Mouse (Mus musculus) T-helper 17 cell (primary cell): ENCODE data around the gene Olfr99.
"Not testable (repeated sequence)": the region's sequence is repeated elsewhere in the genome, so short reads cannot be mapped to it uniquely, and the experiment has no call there.

ENCODE experiments used
- in situ Hi-C, 2 experiments: fragments of 300-600 bp; cut with MboI, MseI; formaldehyde crosslinking; loops; 1 replicate in 1 of 2; 2 replicates in 1 of 2; pipeline ENCODE4 v1.15.1; 2025; ENCODE audit warnings: high pct_unique_total_duplicates in 2 of 2

The Olfr99 gene

GRCm38 (mm10) chr17:37283360-37283759 lies at the start of gene Olfr99:
Gene Olfr99, minus strand, starts transcription at chr17:37283460.
- in situ Hi-C loops = no loop called here

GRCm38 (mm10) chr17:37316954-37317353 lies 33.7 kb upstream of the Olfr99 start, which contains the start of gene Olfr102:
Gene Olfr102, minus strand, starts transcription at chr17:37317054.
- in situ Hi-C loops = no loop called here

- in situ Hi-C loops = no loop called here
These were observed 27.0 kb upstream of the Olfr99 start for GRCm38 (mm10) chr17:37310146-37310699.

GRCm38 (mm10) chr17:37308483-37308882 lies 25.2 kb upstream of the Olfr99 start:
- in situ Hi-C loops = no loop called here

DNA sequence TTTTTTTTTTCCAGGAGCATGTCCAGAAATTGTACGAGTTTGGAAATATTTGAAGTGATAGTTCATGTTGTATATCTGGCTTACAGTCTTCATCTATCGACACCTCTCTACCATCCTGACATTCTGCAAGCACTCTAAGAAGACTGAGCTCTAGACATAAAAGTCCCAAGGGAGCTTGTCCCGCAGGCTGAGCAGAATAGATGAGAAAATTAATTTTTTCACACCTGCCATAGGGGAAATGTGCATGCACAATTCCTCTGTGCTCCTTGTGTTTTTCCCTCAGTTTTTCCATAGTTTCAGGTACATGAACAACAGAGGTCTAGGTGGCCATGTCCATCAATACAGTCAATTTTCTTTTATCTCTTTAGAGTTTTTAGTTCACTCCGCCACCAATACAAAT lies 21.0 kb upstream of the Olfr99 start, which contains the start of gene Olfr101:
Gene Olfr101 (minus strand): TSS at position 101 of the 400 bp plus-strand sequence.
- in situ Hi-C loops = no loop called here

DNA sequence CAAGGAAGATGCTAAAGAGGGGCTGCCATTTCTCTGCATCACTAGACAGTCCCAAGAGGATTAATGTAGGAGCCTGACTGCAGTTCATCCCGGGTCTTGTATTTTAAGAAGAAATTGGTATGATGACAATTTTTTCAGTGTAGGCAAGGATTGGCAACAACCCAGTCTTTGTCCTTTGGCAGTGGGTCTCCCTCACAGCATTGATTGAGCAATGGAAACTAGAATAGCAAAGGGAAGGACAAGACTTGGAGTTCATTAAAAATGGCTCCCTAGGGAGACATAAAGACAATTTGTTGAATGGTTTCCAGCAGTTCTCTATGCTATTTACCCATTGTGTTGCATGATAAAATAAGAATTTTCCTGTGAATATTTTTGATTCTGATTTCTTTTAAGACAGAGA lies 2.9 kb downstream of the Olfr99 start:
- in situ Hi-C loops = no loop called here

DNA sequence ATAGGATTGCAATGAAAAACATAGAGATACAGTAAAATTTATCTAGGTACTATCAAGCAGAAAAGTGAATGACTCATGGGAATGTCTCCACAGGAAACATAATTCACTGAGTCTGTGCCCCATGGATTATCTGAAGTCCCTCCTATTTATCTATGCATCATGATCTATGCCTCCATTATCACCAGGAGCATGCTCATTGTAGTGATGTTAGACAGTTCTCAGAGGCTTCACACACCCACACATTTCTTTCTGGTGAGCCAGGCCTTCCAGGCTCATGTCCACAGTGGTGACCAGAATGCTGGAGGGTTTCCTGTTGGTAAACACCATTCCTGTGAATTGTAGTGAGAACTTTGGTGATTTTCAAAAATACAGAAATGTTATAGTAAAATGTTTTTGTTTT lies 6.7 kb downstream of the Olfr99 start:
- in situ Hi-C loops = loop anchor here in 1 of 2 experiments (10.0 kb wide), 1 partner anchor 1252 kb away; the partner anchor contains the start of gene H2-T24

DNA sequence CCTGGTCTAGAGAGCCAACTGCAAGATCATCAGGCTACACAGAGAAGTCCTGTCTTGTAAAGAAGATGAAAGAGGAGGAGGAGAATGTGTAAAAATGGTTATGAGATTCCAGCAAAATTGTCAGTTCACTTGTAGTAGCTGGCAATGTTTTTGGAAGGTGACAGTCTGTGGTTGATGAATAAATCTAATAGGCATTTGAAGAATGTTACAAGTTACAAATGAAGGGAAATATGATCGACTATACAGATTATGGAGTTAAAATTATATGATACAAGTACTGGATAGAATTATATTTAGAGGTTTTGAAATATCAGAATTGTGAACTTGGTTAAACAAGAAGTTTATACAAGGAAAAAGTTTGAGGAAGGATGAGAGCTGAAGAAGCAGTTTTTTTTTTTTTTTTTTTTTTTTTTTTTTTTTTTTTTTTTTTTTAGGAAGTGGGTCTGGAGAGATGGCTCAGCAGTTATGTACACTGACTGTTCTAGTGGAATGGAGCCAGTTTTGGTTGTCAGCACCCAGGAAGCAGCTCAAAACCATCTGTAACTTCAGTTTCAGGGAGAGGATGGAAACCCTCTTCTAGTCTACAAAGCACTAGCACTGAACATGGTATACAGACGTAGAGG lies 7.5 kb downstream of the Olfr99 start:
- in situ Hi-C loops = loop anchor here in 1 of 2 experiments (10.0 kb wide), 1 partner anchor 1251 kb away; the partner anchor contains the start of gene H2-T24

GRCm38 (mm10) chr17:37270702-37271092 lies 12.6 kb downstream of the Olfr99 start:
- in situ Hi-C loops = loop anchor here in 1 of 2 experiments (10.0 kb wide), 1 partner anchor 1246 kb away; the partner anchor contains the start of gene H2-T24

DNA sequence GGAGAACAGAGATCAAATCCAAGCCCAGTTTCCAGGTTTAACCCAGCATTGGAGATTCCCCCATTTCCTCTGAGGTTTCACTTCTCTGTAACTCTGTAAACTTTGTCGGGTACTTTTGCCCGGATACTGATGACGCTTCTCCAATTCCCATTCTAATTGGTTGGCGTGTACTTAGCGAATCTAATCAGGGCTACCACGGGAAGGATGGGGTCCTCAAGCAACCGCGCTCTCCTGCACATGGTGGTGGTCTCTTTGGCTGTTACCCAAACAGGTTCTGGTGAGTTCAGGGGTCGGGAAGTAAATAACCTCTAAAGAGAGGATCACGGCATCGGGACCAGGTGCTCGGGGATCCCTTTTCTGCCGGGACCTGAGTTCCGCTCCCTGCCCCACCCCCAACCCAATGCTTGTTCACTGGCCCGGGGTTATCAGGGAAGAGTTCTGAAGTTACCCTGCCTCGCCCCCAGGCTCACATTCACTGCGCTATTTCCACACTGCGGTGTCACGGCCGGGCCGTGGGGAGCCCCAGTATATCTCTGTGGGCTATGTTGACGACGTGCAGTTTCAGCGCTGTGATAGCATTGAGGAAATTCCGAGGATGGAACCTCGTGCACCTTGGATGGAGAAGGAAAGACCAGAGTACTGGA lies 13.1 kb downstream of the Olfr99 start, which contains the start of gene H2-M3:
Gene H2-M3 (plus strand): TSS at position 163 of the 644 bp plus-strand sequence.
- in situ Hi-C loops = loop anchor here in 1 of 2 experiments (10.0 kb wide), 1 partner anchor 1245 kb away; the partner anchor contains the start of gene H2-T24

DNA sequence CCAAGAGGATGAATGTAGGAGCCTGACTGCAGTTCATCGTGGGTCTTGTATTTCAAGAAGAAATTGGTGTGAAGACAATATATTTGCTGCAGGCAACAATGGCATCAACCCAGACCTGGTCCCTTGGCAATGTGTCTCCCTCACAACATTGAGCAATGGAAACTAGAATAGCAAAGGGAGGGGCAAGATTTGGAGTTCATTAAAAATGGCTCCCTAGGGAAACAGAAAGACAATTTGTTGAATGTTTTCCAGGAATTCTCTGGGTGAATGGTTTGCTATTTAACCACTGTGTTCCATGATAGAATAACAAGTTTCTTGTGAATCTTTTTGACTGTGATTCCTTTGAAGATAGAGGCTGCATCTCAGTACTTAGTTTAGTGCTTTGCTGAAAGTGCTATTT lies 19.6 kb downstream of the Olfr99 start, which contains the start of gene Olfr98:
Gene Olfr98 (minus strand): TSS at position 124 of the 400 bp plus-strand sequence.
- in situ Hi-C loops = no loop called here

DNA sequence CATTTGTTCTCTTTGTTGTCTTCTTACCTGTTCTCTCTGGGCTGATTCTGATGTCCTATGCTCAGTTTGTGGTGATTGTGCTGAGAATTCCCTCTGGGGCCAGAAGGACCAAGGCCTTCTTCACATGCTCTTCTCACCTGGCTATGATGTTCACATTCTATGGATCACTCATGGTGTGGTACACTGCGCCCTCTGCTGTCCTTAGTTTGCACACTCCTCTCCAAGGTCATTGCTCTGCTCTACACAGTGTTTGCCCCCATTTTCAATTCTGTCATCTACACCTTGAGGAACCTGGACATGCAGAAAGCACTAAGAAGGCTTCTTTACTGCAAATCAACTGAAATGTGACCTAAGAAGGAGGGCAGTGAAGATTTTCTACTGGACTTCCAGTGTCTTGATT lies 32.7 kb downstream of the Olfr99 start:
- in situ Hi-C loops = no loop called here

GRCm38 (mm10) chr17:37249460-37249859 lies 33.8 kb downstream of the Olfr99 start:
- in situ Hi-C loops = no loop called here

- in situ Hi-C loops = no loop called here
These were observed 36.5 kb downstream of the Olfr99 start for GRCm38 (mm10) chr17:37246715-37247114.

GRCm38 (mm10) chr17:37242198-37242597 lies 41.1 kb downstream of the Olfr99 start:
- in situ Hi-C loops = no loop called here

DNA sequence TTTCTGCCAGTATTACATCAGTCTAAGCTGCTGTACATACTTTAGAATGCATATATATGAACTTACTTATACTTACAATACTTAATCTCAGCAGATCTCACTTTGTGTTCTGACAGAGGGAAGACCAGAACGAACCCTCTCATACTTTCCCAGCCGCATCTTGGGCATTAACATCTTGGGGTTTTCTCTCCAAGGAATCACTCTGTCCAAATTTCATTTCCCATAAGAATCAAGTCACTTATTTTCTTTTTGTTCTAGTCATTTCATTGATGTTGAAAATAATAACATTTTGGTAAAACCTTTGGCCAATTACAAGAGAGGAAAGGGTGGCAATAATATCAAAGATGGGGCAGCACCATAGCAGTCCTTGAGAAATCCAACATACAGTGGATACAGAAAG lies 46.0 kb downstream of the Olfr99 start, which contains the start of gene Olfr97:
Gene Olfr97 (minus strand): TSS at position 101 of the 400 bp plus-strand sequence.
- in situ Hi-C loops = not testable (repeated sequence)
